Mouse (Mus musculus) liver, embryonic 14 days (tissue): ENCODE data around the gene Omg. TPM values are rescaled to one million over a fixed set of nuclear protein-coding genes. Genes with fewer than 3 reads are reported as not detected.

ENCODE experiments used
- polyA plus RNA-seq: library from polyadenylated mRNA; depleted of rRNA; stranded (reverse); fragments of >200 nt; gene quantifications from 2 replicates; pipeline ENCODE4 v1.2.3, GENCODE M21; 2012; rRNA removed

The Omg gene
- 0.01 and 0.05 TPM in 2 replicates for polyA plus RNA-seq

DNA sequence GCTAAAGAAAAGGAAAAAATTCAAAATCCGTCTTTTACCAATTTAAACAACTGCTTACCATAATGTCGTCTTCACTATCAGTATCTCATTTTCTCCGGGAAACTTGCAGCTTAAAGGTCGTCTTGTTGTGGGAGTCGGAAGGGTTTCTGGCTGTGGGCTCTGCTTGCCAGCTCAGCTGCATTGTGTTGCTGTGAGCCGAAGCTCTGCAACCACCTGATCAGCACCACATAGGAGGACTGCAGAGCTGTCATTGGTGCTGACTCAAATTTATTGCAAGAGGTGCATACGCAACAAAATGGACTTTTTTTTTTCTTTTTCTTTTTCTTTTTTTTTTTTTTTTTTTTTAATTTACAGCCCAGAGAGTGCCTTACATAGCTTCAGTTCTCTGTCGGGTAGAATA, at the start of gene Omg:
Gene Omg, minus strand, starts transcription at position 240 of the 400 bp plus-strand sequence.

GRCm38 (mm10) chr11:79530333-79530761, 26.5 kb upstream of the Omg start, which contains the start of the genes Evi2 and Evi2a:
Gene Evi2, minus strand, starts transcription at chr11:79530589.
Gene Evi2a, minus strand, starts transcription at chr11:79530609.

DNA sequence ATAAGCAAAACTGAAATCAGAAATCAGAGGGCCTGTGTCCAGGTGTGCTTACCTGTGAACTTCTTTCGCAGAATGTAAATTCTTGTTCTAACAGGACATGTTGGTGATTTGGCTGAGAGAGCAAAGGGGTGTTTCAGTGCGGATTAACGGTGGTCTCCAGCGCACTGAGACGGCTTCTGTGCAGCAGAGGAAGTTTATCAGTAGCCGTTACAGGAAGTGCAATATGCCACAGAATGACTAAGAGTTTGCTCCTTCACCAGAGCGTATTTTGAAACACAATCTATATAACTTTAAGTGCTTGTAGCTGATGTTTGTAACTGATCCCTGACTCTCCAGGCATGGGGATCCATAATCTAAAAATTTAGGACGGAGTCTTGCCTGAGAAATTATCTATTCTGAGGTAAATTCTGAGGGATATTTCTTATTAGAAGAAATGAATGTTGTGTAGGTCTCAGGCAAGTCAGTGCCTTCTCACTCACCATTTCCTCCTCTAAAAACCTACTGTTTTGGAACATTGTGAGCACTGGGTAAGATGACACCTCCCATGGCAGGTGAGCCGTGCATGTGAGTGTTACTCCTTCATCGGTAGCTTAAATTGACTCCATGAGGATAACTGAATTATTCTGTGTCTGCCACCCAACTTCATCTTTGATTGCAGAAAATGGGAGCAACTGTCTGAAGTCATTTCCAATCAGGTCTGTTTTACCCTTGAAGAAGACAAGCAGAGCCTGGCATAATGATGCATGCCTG, 19.9 kb upstream of the Omg start, which contains the start of gene Evi2b:
Gene Evi2b, minus strand, starts transcription at position 203 of the 750 bp plus-strand sequence.

Other genes starting within 250 kb of the Omg start
- 31.7 and 32.7 TPM in 2 replicates for gene Wsb1, start 249.4 kb downstream of the Omg start, polyA plus RNA-seq
- gene Gm9964, start 207.2 kb downstream of the Omg start, polyA plus RNA-seq, result not detected in 2 replicates
- 2.5 and 2.7 TPM in 2 replicates for gene Nf1, start 164.4 kb downstream of the Omg start, polyA plus RNA-seq
- gene Evi2b, start 19.7 kb upstream of the Omg start, polyA plus RNA-seq, result 8.0 and 10.5 TPM in 2 replicates
- 0.43 and 0.50 TPM in 2 replicates for gene Evi2, start 26.5 kb upstream of the Omg start, polyA plus RNA-seq
- 4.0 and 4.7 TPM in 2 replicates for gene Evi2a, start 26.5 kb upstream of the Omg start, polyA plus RNA-seq
- 0.54 and 0.77 TPM in 2 replicates for gene Rab11fip4, start 87.1 kb upstream of the Omg start, polyA plus RNA-seq